Mouse (Mus musculus) hematopoietic stem cell, adult 5-6 weeks (primary cell): ENCODE data around the gene Ttc21a. TPM values are rescaled to one million over a fixed set of nuclear protein-coding genes. Genes with fewer than 3 reads are reported as not detected.
A peak's percentile ranks its signal among the peaks of the same experiment; 100 is the strongest.

Experiments used
- ATAC-seq, 2 experiments: fragments of 125-278 bp in 1 of 2; replicated peaks in 1 of 2; 2 replicates each; pipeline ENCODE4 v1.8.0; 2016 to 2017; ENCODE audit warnings: inconsistent platforms in 2 of 2, mild to moderate bottlenecking in 2 of 2, moderate number of reproducible peaks in 2 of 2, low read depth in 1 of 2, moderate TSS enrichment in 1 of 2; ENCODE audit not compliant: low FRiP score in 2 of 2, poor library complexity in 2 of 2, severe bottlenecking in 2 of 2, insufficient read depth in 1 of 2, low TSS enrichment in 1 of 2
- total RNA-seq: library from RNA; stranded (forward); fragments of 172-1452, 232-1000 nt; gene quantifications from 2 replicates; pipeline ENCODE4 v1.2.3, GENCODE M21; 2017

The Ttc21a gene
- total RNA-seq, 1 experiment from 2014 or later, result 0.10 TPM

DNA sequence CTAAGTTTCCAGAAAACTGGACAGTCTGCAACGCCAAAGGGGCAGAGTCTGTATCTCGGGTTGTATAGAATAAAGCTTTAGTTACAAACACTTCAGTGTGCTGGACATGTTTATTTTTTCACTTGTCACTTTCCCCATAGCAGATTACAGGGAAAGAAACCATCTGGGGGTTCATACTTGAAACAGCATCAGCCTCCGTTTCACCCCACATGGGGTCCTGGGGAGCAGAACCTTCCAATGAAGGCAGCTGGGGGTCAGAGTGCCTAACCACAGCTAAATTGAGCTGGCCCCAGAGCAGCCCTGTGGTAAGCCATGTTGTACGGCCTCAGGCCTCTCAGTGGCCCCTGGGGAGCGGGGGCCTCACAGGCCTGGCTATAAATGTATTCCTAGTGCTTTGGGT lies 10.9 kb upstream of the Ttc21a start:
- ATAC-seq, result no peak

DNA sequence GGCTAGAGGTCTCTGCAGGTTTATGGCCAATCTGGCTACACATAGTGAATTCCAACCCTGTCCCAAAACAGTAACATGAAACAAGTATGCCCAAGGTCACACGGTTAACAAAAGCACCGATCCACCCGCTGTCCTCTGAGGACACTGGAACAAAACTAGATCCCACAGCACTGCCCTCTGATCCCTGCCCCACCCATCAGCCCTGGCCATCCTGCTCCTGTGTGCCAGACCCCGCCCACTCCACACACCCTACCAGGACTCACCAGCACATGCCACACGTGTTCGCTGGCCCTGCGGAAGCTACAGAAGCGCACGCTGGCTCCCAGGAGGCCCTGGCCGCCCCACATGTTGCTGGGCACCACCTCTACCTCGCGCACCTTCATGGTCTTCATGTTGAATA lies 5.0 kb upstream of the Ttc21a start:
- no peak for ATAC-seq

DNA sequence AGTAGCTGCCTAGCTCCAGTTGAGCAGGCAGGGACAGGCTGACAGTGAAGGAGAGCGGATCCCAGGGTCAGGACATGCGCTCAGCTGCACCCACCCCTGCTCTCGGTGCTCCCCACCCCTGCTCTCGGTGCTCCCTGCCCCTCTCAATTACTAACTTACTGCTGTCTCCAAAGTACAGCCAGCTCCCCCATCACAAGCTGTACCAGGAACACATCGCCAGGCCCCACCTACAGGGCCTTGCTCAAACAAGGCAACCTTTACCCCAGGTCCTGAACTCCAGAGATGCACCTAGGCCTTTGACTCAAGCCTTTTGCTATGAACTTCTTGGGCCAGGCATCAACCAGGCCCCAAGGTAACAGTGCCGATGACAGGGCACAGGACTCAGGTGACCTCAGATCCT lies 3.7 kb upstream of the Ttc21a start:
- no peak for ATAC-seq

- ATAC-seq, result peak in 1 of 2 experiments; percentile 7; a peak in 1 of 4 replicates
Observed at GRCm38 (mm10) chr9:119938496-119938895, 1.1 kb downstream of the Ttc21a start.

- no peak for ATAC-seq
Observed at GRCm38 (mm10) chr9:119939646-119940045, 2.2 kb downstream of the Ttc21a start.

GRCm38 (mm10) chr9:119941407-119941806 lies 4.0 kb downstream of the Ttc21a start:
- no peak for ATAC-seq

DNA sequence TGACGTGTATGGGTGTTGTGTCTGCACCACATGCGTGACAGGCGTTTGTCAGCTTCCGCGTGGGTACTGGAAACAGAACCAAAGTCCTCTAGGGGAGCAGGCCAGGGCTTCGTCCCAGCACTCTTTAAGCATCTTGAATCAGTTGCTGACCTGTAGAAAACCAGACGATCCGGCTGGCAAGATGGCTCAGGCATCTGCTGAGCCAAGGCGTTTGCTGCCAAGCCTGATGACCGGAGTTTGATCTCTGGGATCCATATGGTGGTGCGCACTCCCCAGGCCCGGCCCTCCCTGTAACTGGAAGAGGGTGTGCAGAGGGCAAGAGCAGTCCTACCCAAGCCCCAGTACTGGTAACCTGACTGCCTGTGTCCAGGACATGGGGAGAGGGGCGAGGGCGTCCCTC lies 4.5 kb downstream of the Ttc21a start:
- ATAC-seq, result no peak

- ATAC-seq, result peak; percentile 28 to 41; a peak in 1 of 4 replicates
Observed at GRCm38 (mm10) chr9:119943326-119943725, 5.9 kb downstream of the Ttc21a start.

GRCm38 (mm10) chr9:119945173-119945900 lies 7.9 kb downstream of the Ttc21a start:
- ATAC-seq, result peak in 1 of 2 experiments; percentile 48; a peak in 1 of 4 replicates

- peak; percentile 61 to 79 for ATAC-seq
Observed at GRCm38 (mm10) chr9:119948804-119949203, 11.4 kb downstream of the Ttc21a start.

GRCm38 (mm10) chr9:119950434-119950833 lies 13.0 kb downstream of the Ttc21a start:
- ATAC-seq, result no peak

DNA sequence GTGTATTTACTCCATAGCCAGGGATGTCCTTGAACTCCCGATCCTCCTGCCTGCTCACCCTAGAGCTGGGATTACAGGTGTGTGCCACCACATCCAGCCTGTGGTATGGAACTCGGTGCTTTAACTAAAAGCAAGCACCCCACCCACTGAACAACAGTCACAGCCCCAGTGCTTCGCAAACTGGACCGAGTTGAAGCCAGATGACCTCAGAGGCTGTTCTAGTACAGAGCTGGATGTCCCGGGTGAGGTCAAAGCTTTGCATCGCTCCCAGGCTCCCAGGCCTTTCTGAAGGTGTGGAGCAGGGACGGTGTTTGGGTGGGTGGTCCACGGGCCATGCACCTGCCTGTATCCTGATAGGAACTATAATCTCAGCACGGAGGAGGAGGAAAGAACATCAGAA lies 14.0 kb downstream of the Ttc21a start:
- ATAC-seq, result no peak

DNA sequence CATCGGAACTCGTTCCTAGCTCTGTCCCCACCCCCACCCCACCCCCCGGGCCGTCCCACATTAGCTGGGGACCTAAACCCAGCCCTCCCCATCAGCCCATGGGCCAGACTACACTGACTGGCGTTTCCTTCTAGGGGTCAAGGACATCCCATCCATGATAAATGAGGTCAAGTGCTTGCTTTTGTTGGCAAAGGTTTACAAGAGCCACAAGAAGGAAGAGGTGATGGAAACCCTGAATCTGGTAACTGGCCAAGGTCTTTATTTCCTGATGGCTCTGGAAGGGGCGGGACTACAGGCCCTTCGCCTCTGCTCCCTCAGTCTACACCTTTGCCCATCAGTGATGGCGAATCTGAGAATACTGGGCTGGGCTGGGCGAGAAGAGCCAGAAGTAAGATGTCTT lies 21.4 kb downstream of the Ttc21a start:
- no peak for ATAC-seq

GRCm38 (mm10) chr9:119962216-119962615 lies 24.8 kb downstream of the Ttc21a start:
- ATAC-seq, result no peak

- ATAC-seq, result peak; percentile 86 to 97
Observed at GRCm38 (mm10) chr9:119962987-119963667, 25.7 kb downstream of the Ttc21a start.

GRCm38 (mm10) chr9:119964206-119964605 lies 26.8 kb downstream of the Ttc21a start:
- ATAC-seq, result no peak

- ATAC-seq, result no peak
Observed at GRCm38 (mm10) chr9:119965186-119965585, 27.8 kb downstream of the Ttc21a start.

DNA sequence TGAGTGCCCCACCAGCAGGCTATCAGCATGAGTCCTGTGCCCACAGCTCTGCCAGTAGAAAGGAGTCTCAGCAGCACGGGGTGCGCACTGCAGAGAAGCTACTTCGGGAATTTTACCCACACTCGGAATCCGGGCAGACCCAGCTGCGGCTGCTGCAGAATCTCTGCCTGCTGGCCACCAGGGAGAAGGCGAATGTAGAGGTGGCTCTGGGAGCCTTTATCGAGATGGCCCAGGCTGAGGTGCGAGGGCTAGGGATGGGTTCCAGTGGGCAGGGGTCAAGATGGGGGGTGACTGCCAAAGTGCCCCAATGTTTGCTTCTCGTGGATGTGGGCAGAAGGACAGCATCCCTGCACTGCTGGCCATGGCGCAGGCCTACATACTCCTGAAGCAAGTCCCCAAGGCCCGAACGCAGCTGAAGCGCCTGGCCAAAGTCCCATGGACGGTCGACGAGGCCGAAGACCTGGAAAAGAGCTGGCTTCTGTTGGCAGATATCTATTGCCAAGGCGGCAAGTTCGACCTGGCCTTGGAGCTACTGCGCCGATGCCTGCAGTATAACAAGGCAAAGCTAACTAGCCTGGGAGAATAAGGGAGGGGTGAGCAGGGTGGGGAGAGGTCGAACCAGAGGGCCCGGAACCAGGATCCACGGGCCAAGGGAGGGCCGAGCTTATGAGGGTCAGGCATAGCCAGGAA lies 29.0 kb downstream of the Ttc21a start:
- ATAC-seq, result no peak
